Mouse (Mus musculus): ENCODE data around the gene Hsd17b12. TPM values are rescaled to one million over a fixed set of nuclear protein-coding genes. Genes with fewer than 3 reads are reported as not detected.

Gene Hsd17b12
- polyA plus RNA-seq, 1 experiment from 2014 or later: 135 TPM

- Histone ChIP-seq H3K9me3 (no peaks in the 10 kb centered on the region), H3K4me1 (no peaks in the 10 kb centered on the region), H3K9ac (no peak overlapping the region), H3K27me3 (replicated peaks) (no peaks in the 10 kb centered on the region), H3K4me3 (no peak overlapping the region), H3K27ac (no peak overlapping the region), H3K4me2 (no peak overlapping the region), H3K36me3 (replicated peaks) (no peaks in the 10 kb centered on the region)
- ATAC-seq (replicated peaks): no peak
- 86% methylated on average over 4 of the region's 4 CpGs for WGBS
Measured at GRCm38 (mm10) chr2:94062791-94063190, 95.0 kb downstream of the Hsd17b12 start.

DNA sequence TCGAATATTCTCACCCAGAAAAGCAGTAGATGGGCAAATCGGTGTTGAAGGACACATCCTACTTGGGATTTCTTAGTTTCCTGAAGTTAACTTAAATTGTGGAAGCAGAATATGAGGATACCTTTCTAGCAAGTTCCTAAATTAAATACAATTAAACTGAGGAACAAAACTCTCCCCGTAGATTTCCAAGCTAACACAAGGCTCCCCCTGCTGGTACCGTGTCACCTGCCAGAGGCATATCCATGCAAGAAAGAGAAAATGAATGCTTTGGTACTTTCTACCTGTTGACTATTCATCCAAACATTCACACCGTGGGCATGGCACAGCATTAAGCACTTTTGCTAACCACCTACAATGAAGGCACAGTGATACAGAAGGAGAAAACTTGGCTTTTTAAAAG lies 98.3 kb downstream of the Hsd17b12 start:
- Histone ChIP-seq H3K9me3 (no peaks in the 10 kb centered on the region), H3K27me3 (replicated peaks) (no peaks in the 10 kb centered on the region), H3K9ac (no peak overlapping the region), H3K36me3 (replicated peaks) (no peaks in the 10 kb centered on the region), H3K27ac (no peak overlapping the region), H3K4me3 (no peak overlapping the region), H3K4me1 (no peaks in the 10 kb centered on the region), H3K4me2 (no peak overlapping the region)
- 81% methylated on average over 5 of the region's 5 CpGs for WGBS
- ATAC-seq (replicated peaks): no peak

- H3K9ac ChIP-seq: no peak overlapping the region
- H3K4me2 ChIP-seq: no peak overlapping the region
- H3K9me3 ChIP-seq: no peaks in the 10 kb centered on the region
- H3K4me1 ChIP-seq: peaks cover 4% of the 10 kb centered on the region
- no peaks in the 10 kb centered on the region for H3K27me3 ChIP-seq (replicated peaks)
- no peak overlapping the region for H3K27ac ChIP-seq
- H3K36me3 ChIP-seq (replicated peaks): no peaks in the 10 kb centered on the region
- no peak overlapping the region for H3K4me3 ChIP-seq
- no peak for ATAC-seq (replicated peaks)
Measured at GRCm38 (mm10) chr2:94054813-94055212, 103.0 kb downstream of the Hsd17b12 start.

DNA sequence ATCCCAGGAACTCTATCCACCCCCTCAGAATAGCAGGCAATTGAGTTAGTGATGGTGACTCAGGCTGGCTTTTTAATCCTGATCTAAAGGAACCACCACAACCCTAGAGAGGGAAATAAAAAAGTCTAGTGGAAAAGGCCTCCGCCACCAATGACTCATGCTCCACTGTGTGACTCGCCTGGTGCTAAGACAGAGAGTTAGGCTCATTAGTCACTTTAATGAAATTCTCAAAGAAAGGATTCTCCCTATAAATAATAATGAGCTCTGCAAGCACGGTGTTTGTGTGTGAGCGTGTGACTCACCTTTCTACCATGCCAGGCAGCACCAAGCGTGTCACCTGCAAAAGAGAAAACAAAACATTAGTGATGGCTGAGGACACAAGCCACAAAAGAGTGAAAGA lies 105.8 kb downstream of the Hsd17b12 start:
- Histone ChIP-seq H3K4me2 (no peak overlapping the region), H3K27ac (no peak overlapping the region), H3K4me1 (peaks cover 22% of the 10 kb centered on the region), H3K36me3 (replicated peaks) (no peaks in the 10 kb centered on the region), H3K27me3 (replicated peaks) (no peaks in the 10 kb centered on the region), H3K4me3 (no peak overlapping the region), H3K9me3 (no peaks in the 10 kb centered on the region), H3K9ac (no peak overlapping the region)
- no peak for ATAC-seq (replicated peaks)
- 87% methylated on average over 5 of the region's 5 CpGs for WGBS

DNA sequence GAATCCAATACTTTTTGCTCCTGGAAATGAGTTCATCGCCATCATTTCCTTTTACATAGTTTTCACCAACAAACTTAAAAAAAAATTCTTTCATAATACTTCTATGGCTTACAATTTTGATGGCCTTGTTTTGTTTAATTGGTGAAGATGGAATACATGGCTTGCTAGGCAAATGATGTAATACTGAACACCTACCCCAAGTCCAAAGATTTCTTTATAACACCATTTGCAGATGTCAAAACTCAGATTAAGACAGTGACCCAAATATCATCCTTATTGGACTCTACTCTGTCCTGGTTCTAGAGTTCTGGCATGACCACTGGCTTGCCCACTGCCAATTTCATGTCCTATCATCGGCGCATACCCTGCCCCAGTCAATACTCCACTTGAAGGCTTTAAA lies 106.9 kb downstream of the Hsd17b12 start:
- H3K27ac ChIP-seq: no peak overlapping the region
- peaks cover 22% of the 10 kb centered on the region for H3K4me1 ChIP-seq
- no peaks in the 10 kb centered on the region for H3K9me3 ChIP-seq
- H3K36me3 ChIP-seq (replicated peaks): no peaks in the 10 kb centered on the region
- ATAC-seq (replicated peaks): no peak
- no peaks in the 10 kb centered on the region for H3K27me3 ChIP-seq (replicated peaks)
- WGBS: 96% methylated on average over 3 of the region's 3 CpGs
- H3K9ac ChIP-seq: no peak overlapping the region
- H3K4me3 ChIP-seq: no peak overlapping the region
- H3K4me2 ChIP-seq: no peak overlapping the region

DNA sequence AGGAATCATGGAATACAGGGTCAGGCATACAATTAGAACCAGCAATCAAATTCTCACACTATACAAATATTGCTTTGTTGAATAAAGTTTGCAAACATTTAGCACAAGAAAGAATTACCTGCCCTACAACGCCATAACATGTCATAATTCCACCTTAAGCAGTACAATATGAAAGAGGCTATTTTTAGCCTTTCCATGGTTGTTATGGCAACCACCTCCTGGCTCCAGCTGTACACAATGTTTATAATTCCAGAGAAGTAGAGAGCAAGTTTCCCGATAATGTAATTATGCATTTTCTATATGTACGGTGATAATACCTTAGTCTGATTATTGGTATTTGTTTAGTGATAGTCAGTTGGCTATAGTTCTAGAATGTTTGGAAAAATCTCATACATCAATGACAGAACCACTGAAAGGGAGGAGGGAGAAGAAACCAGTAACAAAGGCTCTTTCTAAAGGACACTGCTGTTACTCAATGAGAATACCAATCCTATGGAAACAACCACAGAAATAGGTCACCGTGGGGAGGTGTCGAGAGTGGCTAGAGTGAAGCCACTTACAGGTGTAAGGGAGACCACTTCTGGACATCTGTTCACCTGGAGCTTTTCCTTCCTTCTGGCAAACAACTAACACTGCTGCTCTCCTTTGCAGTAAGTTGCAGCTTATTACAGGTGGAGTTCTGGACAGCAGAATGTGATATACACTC lies 108.1 kb downstream of the Hsd17b12 start:
- Histone ChIP-seq H3K4me2 (peak overlapping the region; percentile 24), H3K36me3 (replicated peaks) (no peaks in the 10 kb centered on the region), H3K27me3 (replicated peaks) (no peaks in the 10 kb centered on the region), H3K9ac (no peak overlapping the region), H3K4me3 (no peak overlapping the region), H3K27ac (peak overlapping the region; percentile 88), H3K9me3 (no peaks in the 10 kb centered on the region), H3K4me1 (peaks cover 31% of the 10 kb centered on the region)
- ATAC-seq (replicated peaks): peak; percentile 90
- WGBS: 36% methylated on average over 5 of the region's 5 CpGs

GRCm38 (mm10) chr2:94048733-94049470 lies 108.9 kb downstream of the Hsd17b12 start:
- ATAC-seq (replicated peaks): peak; percentile 76
- H3K27me3 ChIP-seq (replicated peaks): no peaks in the 10 kb centered on the region
- H3K4me2 ChIP-seq: peak overlapping the region; percentile 24; the same call in 1 of the 2 replicates
- H3K9me3 ChIP-seq: no peaks in the 10 kb centered on the region
- no peaks in the 10 kb centered on the region for H3K36me3 ChIP-seq (replicated peaks)
- 57% methylated on average over 5 of the region's 5 CpGs for WGBS
- no peak overlapping the region for H3K4me3 ChIP-seq
- H3K9ac ChIP-seq: no peak overlapping the region
- H3K4me1 ChIP-seq: peaks cover 37% of the 10 kb centered on the region
- H3K27ac ChIP-seq: peak overlapping the region; percentile 88

DNA sequence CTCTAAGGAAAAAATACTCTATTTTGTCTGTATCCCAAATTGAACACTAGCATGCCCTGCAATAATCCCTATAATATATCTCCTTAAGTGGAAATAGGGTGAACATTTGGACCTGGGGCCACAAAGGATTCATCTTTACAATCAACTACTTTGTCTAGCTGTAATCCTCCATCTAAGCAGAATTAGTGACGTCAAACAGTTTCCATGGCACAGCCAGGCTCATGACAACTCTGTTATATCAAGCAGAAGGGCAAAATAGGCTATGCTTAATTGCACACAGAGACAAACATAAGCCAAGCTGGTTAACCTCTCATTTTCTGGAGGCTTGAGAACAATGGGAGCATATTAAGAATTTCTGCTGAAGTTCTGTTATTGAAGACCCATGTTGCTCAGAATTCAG lies 109.5 kb downstream of the Hsd17b12 start:
- Histone ChIP-seq H3K4me3 (no peak overlapping the region), H3K9me3 (no peaks in the 10 kb centered on the region), H3K4me2 (no peak overlapping the region), H3K4me1 (peaks cover 42% of the 10 kb centered on the region), H3K36me3 (replicated peaks) (no peaks in the 10 kb centered on the region), H3K9ac (no peak overlapping the region), H3K27ac (peak overlapping the region; percentile 88), H3K27me3 (replicated peaks) (no peaks in the 10 kb centered on the region)
- WGBS: 25% methylated on average over 1 of the region's 1 CpGs
- no peak for ATAC-seq (replicated peaks)

GRCm38 (mm10) chr2:94045411-94046090 lies 112.2 kb downstream of the Hsd17b12 start:
- Histone ChIP-seq H3K4me1 (peaks cover 50% of the 10 kb centered on the region), H3K9ac (no peak overlapping the region), H3K4me2 (no peak overlapping the region), H3K9me3 (no peaks in the 10 kb centered on the region), H3K4me3 (no peak overlapping the region), H3K36me3 (replicated peaks) (no peaks in the 10 kb centered on the region), H3K27me3 (replicated peaks) (no peaks in the 10 kb centered on the region), H3K27ac (peak overlapping the region; percentile 66; the same call in 1 of the 2 replicates)
- ATAC-seq (replicated peaks): no peak
- 60% methylated on average over 6 of the region's 6 CpGs for WGBS

GRCm38 (mm10) chr2:94044174-94044573 lies 113.6 kb downstream of the Hsd17b12 start:
- Histone ChIP-seq H3K27me3 (replicated peaks) (no peaks in the 10 kb centered on the region), H3K4me1 (peaks cover 40% of the 10 kb centered on the region), H3K4me2 (no peak overlapping the region), H3K9me3 (no peaks in the 10 kb centered on the region), H3K9ac (no peak overlapping the region), H3K27ac (peak overlapping the region; percentile 66), H3K4me3 (no peak overlapping the region), H3K36me3 (replicated peaks) (no peaks in the 10 kb centered on the region)
- 62% methylated on average over 2 of the region's 2 CpGs for WGBS
- no peak for ATAC-seq (replicated peaks)

DNA sequence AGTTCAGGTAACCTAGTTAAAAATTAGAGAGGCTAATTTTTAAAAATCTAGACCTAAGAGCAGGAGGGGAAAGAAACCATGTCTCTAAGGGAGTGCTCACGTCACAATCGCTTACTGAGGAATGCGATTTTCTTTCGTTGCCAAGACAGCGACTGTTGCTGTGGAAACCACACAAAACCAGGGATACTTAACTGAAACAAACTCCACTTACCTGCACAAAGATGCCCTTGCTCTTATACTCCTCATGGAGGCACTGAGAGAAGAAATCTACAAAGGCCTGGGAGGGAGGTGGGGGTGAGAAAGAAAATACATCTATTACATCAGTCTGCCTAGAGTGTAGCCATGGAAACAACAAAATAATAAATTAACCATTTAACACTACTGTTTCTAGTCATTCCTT lies 114.1 kb downstream of the Hsd17b12 start:
- H3K36me3 ChIP-seq (replicated peaks): no peaks in the 10 kb centered on the region
- no peaks in the 10 kb centered on the region for H3K9me3 ChIP-seq
- ATAC-seq (replicated peaks): peak; percentile 85
- WGBS: 21% methylated on average over 5 of the region's 5 CpGs
- H3K4me2 ChIP-seq: peak overlapping the region; percentile 13; the same call in 1 of the 2 replicates
- H3K27me3 ChIP-seq (replicated peaks): no peaks in the 10 kb centered on the region
- H3K4me1 ChIP-seq: peaks cover 35% of the 10 kb centered on the region
- H3K9ac ChIP-seq: no peak overlapping the region
- no peak overlapping the region for H3K4me3 ChIP-seq
- H3K27ac ChIP-seq: peak overlapping the region; percentile 75

GRCm38 (mm10) chr2:94042461-94042860 lies 115.3 kb downstream of the Hsd17b12 start:
- Histone ChIP-seq H3K9me3 (no peaks in the 10 kb centered on the region), H3K4me1 (peaks cover 28% of the 10 kb centered on the region), H3K4me3 (no peak overlapping the region), H3K36me3 (replicated peaks) (no peaks in the 10 kb centered on the region), H3K9ac (no peak overlapping the region), H3K27me3 (replicated peaks) (no peaks in the 10 kb centered on the region), H3K4me2 (no peak overlapping the region), H3K27ac (peak overlapping the region; percentile 23; the same call in 1 of the 2 replicates)
- WGBS: 90% methylated on average over 3 of the region's 3 CpGs
- ATAC-seq (replicated peaks): no peak
